Mouse (Mus musculus): Measurements from ENCODE around the gene Adgra1.

GRCm38 (mm10) chr7:139878621-139879020, 44.6 kb downstream of the Adgra1 start:
- TF ChIP-seq GATA1 (IDR thresholded peaks at IDR 0.05; ENCODE audit: low read length) (no peak), TAL1 (IDR thresholded peaks at IDR 0.05; ENCODE audit: low read length) (no peak)

Data from erythroblast, embryonic 14.5 days (primary cell).